Mouse (Mus musculus) E14TG2a.4 (cell line): ENCODE results near the gene Fam81a.

Experiments used
- H3K27me3 ChIP-seq: 2 replicates; pipeline ENCODE4 v1.6.1; 2014; ENCODE audit warnings: low read length, control low read depth; ENCODE audit not compliant: insufficient read depth
- H3K36me3 ChIP-seq: 2 replicates; pipeline ENCODE4 v1.6.1; 2014; ENCODE audit warnings: low read length, control low read depth; ENCODE audit not compliant: insufficient read depth
- H3K4me1 ChIP-seq: replicated peaks from 2 replicates; pipeline ENCODE4 v1.6.1; 2014; ENCODE audit warnings: low read depth, low read length, control low read depth
- H3K4me3 ChIP-seq: replicated peaks from 2 replicates; pipeline ENCODE4 v1.5.1; 2014; ENCODE audit warnings: mild to moderate bottlenecking, low read length
- H3K9me3 ChIP-seq: 2 replicates; pipeline ENCODE4 v1.6.1; 2014; ENCODE audit warnings: low read length, control low read depth
- CTCF ChIP-seq: conservative IDR thresholded peaks from 2 replicates; pipeline ENCODE4 v1.5.1; 2014; ENCODE audit warnings: low read length
- NANOG ChIP-seq: IDR thresholded peaks from 2 replicates; pipeline ENCODE4 v1.6.1; 2014; ENCODE audit warnings: borderline replicate concordance, low read length, mixed read lengths
- POU5F1 ChIP-seq: IDR thresholded peaks from 2 replicates; pipeline ENCODE4 v1.6.1; 2014; ENCODE audit warnings: low read length, borderline replicate concordance

The Fam81a gene

GRCm38 (mm10) chr9:70046255-70046654 is 96.1 kb downstream of the Fam81a start:
- H3K4me1 ChIP-seq: peaks cover 76% of the 10 kb centered on the region
- no peaks in the 10 kb centered on the region for H3K36me3 ChIP-seq
- TF ChIP-seq NANOG: no peak
- TF ChIP-seq CTCF: no peak
- TF ChIP-seq POU5F1: no peak
- H3K4me3 ChIP-seq: no peak overlapping the region
- H3K27me3 ChIP-seq: no peaks in the 10 kb centered on the region
- H3K9me3 ChIP-seq: no peaks in the 10 kb centered on the region

- Histone ChIP-seq H3K9me3 (no peaks in the 10 kb centered on the region), H3K4me1 (peaks cover 64% of the 10 kb centered on the region), H3K27me3 (no peaks in the 10 kb centered on the region), H3K4me3 (no peak overlapping the region), H3K36me3 (no peaks in the 10 kb centered on the region)
- TF ChIP-seq NANOG (no peak), CTCF (no peak), POU5F1 (no peak)
Observed at GRCm38 (mm10) chr9:70044865-70045264, 97.5 kb downstream of the Fam81a start.

- Histone ChIP-seq H3K4me3 (no peak overlapping the region), H3K9me3 (0 out of 2 replicates have a peak, but pooled peaks cover 7% of the 10 kb centered on the region), H3K27me3 (no peaks in the 10 kb centered on the region), H3K4me1 (peaks cover 46% of the 10 kb centered on the region), H3K36me3 (no peaks in the 10 kb centered on the region)
- no peak for TF ChIP-seq POU5F1
- TF ChIP-seq NANOG: no peak
- no peak for TF ChIP-seq CTCF
Observed at GRCm38 (mm10) chr9:70042935-70043334, 99.4 kb downstream of the Fam81a start.

DNA sequence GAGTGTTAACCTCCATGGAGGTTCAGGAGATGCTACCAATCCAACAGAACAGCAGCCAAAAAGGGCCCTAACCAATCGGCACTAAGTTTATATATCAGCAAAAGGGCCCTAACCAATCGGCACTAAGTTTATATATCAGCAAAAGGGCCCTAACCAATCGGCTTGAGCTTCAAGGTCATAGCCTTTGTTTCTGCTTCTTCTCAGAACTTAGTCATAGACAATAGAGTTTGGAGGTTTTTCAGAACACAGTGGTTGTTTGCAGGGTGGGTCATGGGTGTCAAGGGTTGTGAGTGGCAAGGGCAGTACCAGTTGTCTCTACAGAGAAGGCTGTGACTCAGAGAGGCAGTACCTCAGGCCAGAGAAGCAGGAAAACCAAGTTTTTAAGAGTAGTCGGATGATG is 100.2 kb downstream of the Fam81a start:
- no peaks in the 10 kb centered on the region for H3K36me3 ChIP-seq
- no peak for TF ChIP-seq NANOG
- no peak for TF ChIP-seq POU5F1
- TF ChIP-seq CTCF: no peak
- H3K4me1 ChIP-seq: peaks cover 40% of the 10 kb centered on the region
- H3K9me3 ChIP-seq: 0 out of 2 replicates have a peak, but pooled peaks cover 7% of the 10 kb centered on the region
- no peaks in the 10 kb centered on the region for H3K27me3 ChIP-seq
- no peak overlapping the region for H3K4me3 ChIP-seq

- Histone ChIP-seq H3K36me3 (no peaks in the 10 kb centered on the region), H3K27me3 (no peaks in the 10 kb centered on the region), H3K4me1 (peaks cover 34% of the 10 kb centered on the region), H3K4me3 (no peak overlapping the region), H3K9me3 (0 out of 2 replicates have a peak, but pooled peaks cover 7% of the 10 kb centered on the region)
- TF ChIP-seq POU5F1 (no peak), CTCF (peak; percentile 56)
Observed at GRCm38 (mm10) chr9:70040570-70040969, 101.8 kb downstream of the Fam81a start.

GRCm38 (mm10) chr9:70039597-70040385 is 102.6 kb downstream of the Fam81a start:
- Histone ChIP-seq H3K4me1 (peaks cover 30% of the 10 kb centered on the region), H3K9me3 (0 out of 2 replicates have a peak, but pooled peaks cover 7% of the 10 kb centered on the region), H3K36me3 (no peaks in the 10 kb centered on the region), H3K4me3 (no peak overlapping the region), H3K27me3 (no peaks in the 10 kb centered on the region)
- TF ChIP-seq NANOG: no peak
- no peak; the same call in 1 of the 2 replicates for TF ChIP-seq CTCF
- no peak for TF ChIP-seq POU5F1
